Comparison of ENCODE assay signal across 10 mouse cellular contexts in the genomic region with DNA sequence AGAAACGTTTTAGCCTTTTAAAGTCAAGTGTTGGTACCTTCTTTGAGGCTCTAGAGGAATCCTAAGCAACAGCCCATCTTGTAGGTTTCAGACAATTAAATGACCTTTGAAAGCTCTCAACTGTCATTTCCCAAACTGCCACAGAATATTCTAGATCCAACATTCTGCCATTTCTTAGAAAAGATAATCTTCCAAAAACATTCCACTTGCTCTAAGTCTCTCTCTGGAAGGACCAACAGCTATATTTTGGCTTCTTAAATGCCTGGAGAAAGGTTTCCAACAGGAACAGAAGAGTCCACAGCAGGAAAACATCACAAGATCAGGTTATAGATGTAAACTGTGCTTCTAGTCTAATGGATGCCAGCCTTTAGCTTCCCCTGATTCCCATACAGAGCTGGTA. TPM values are rescaled to one million over a fixed set of nuclear protein-coding genes. Genes with fewer than 3 reads are reported as not detected.
DNase-seq lines count a peak whose midpoint lies in the region; ATAC-seq and TF ChIP-seq lines count a peak whose summit lies in the region.
"Had no signal": no experiment of that assay in that cellular context is flagged by ENCODE, and none has a peak within 500 bp of the region (broad histone marks: within the 10 kb centered on the region; RNA-seq: fewer than 3 reads in every experiment).

A gene (minus strand): TSS at position 101 of the 400 bp plus-strand sequence.
A gene (plus strand): TSS at position 162 of the 400 bp plus-strand sequence.

- no peak within 1 kb of the TSS for H3K9ac ChIP-seq in kidney, postnatal 0 days (ENCODE audit: low read depth, low read length)
- H3K9ac ChIP-seq in forebrain, embryonic 11.5 days (ENCODE audit: low read length): no peak within 1 kb of the TSS
- no peak within 1 kb of the TSS for H3K9ac ChIP-seq in intestine, embryonic 16.5 days (ENCODE audit: low read depth, low read length)
- no peak within 1 kb of the TSS for H3K9ac ChIP-seq in midbrain, postnatal 0 days (replicated peaks; ENCODE audit: low read length, poor library complexity, severe bottlenecking)

- no peaks in the 10 kb centered on the region; the same call in 1 of the 2 replicates for H3K4me1 ChIP-seq in kidney, postnatal 0 days (replicated peaks; ENCODE audit: insufficient read depth, low read length)
- no peaks in the 10 kb centered on the region for H3K4me1 ChIP-seq in forebrain, embryonic 11.5 days (replicated peaks; ENCODE audit: control insufficient read depth, insufficient read depth, low read length)
- no peaks in the 10 kb centered on the region for H3K4me1 ChIP-seq in intestine, embryonic 16.5 days (ENCODE audit: control insufficient read depth, insufficient read depth, low read length)
- no peaks in the 10 kb centered on the region for H3K4me1 ChIP-seq in midbrain, postnatal 0 days (ENCODE audit: insufficient read depth, low read length)

- ATAC-seq in kidney, postnatal 0 days (replicated peaks; ENCODE audit: low FRiP score, low read depth): no peak
- ATAC-seq in forebrain, embryonic 11.5 days (replicated peaks; ENCODE audit: low FRiP score): no peak
- ATAC-seq in intestine, embryonic 16.5 days: no peak
- ATAC-seq in midbrain, postnatal 0 days (ENCODE audit: low FRiP score): no peak
- ATAC-seq in granulocyte monocyte progenitor cell, adult 5-6 weeks (replicated peaks; ENCODE audit: poor library complexity, severe bottlenecking): no peak
- ATAC-seq: Patski had no signal

- peak within 1 kb of the TSS; percentile 69 for H3K4me2 ChIP-seq in kidney, postnatal 0 days (ENCODE audit: low read length)
- no peak within 1 kb of the TSS for H3K4me2 ChIP-seq in forebrain, embryonic 11.5 days (ENCODE audit: low read depth, low read length, severe bottlenecking)
- peak within 1 kb of the TSS; percentile 65; the same call in 1 of the 2 replicates for H3K4me2 ChIP-seq in intestine, embryonic 16.5 days (ENCODE audit: low read depth, low read length)
- H3K4me2 ChIP-seq in midbrain, postnatal 0 days (ENCODE audit: low read depth, low read length, poor library complexity, severe bottlenecking): peak within 1 kb of the TSS; percentile 61

- no peaks in the 10 kb centered on the region for H3K27me3 ChIP-seq in kidney, postnatal 0 days (ENCODE audit: insufficient read depth, low read length)
- H3K27me3 ChIP-seq in forebrain, embryonic 11.5 days (ENCODE audit: control insufficient read depth, insufficient read depth, low read length): no peaks in the 10 kb centered on the region
- no peaks in the 10 kb centered on the region for H3K27me3 ChIP-seq in intestine, embryonic 16.5 days (replicated peaks; ENCODE audit: control insufficient read depth, insufficient read depth, low read length)
- no peaks in the 10 kb centered on the region for H3K27me3 ChIP-seq in midbrain, postnatal 0 days (ENCODE audit: insufficient read depth, low read length)

- H3K4me3 ChIP-seq in kidney, postnatal 0 days (replicated peaks; ENCODE audit: low read depth, low read length): peak within 1 kb of the TSS; percentile 82
- peak within 1 kb of the TSS; percentile 70; the same call in 1 of the 2 replicates for H3K4me3 ChIP-seq in forebrain, embryonic 11.5 days (ENCODE audit: low read depth, low read length)
- peak within 1 kb of the TSS; percentile 81 for H3K4me3 ChIP-seq in intestine, embryonic 16.5 days (ENCODE audit: low read length)
- peak within 1 kb of the TSS; percentile 69 for H3K4me3 ChIP-seq in midbrain, postnatal 0 days (ENCODE audit: low read depth, low read length)

- H3K9me3 ChIP-seq in kidney, postnatal 0 days (replicated peaks; ENCODE audit: low read length): no peaks in the 10 kb centered on the region
- no peaks in the 10 kb centered on the region for H3K9me3 ChIP-seq in forebrain, embryonic 11.5 days (ENCODE audit: control insufficient read depth, low read length)
- no peaks in the 10 kb centered on the region for H3K9me3 ChIP-seq in intestine, embryonic 16.5 days (ENCODE audit: control insufficient read depth, low read length)
- no peaks in the 10 kb centered on the region for H3K9me3 ChIP-seq in midbrain, postnatal 0 days (ENCODE audit: low read length)

- no peak for TF ChIP-seq CTCF in kidney, postnatal 0 days (IDR thresholded peaks at IDR 0.05; ENCODE audit: low read depth)
- TF ChIP-seq CTCF in midbrain, postnatal 0 days (IDR thresholded peaks at IDR 0.05): no peak

- no peak within 1 kb of the TSS for H3K27ac ChIP-seq in kidney, postnatal 0 days
- H3K27ac ChIP-seq in forebrain, embryonic 11.5 days (ENCODE audit: low read depth, low read length): no peak within 1 kb of the TSS
- H3K27ac ChIP-seq in intestine, embryonic 16.5 days (ENCODE audit: low read length): no peak within 1 kb of the TSS
- no peak within 1 kb of the TSS for H3K27ac ChIP-seq in midbrain, postnatal 0 days (ENCODE audit: low read depth, low read length)

- DNase-seq in kidney, postnatal 0 days (ENCODE audit: low spot score): no peak
- DNase-seq in kidney, adult 18-20 months: no peak
- DNase-seq in forebrain, embryonic 11.5 days (ENCODE audit: low spot score): no peak
- no peak for DNase-seq in midbrain, postnatal 0 days (ENCODE audit: low spot score)
- no peak for DNase-seq in left cerebral cortex, adult 8-10 months (ENCODE audit: low spot score in 2 of 2)
- DNase-seq in adrenal gland, postnatal 36 days: no peak
- DNase-seq: cerebellum, adult 11 months had no signal

- 67% methylated on average over 1 of the region's 1 CpGs for WGBS in kidney, postnatal 0 days
- 88% methylated on average over 1 of the region's 1 CpGs for WGBS in forebrain, embryonic 11.5 days
- WGBS in intestine, embryonic 16.5 days: 73% methylated on average over 1 of the region's 1 CpGs
- 82% methylated on average over 1 of the region's 1 CpGs for WGBS in midbrain, postnatal 0 days

- no peaks in the 10 kb centered on the region for H3K36me3 ChIP-seq in kidney, postnatal 0 days (ENCODE audit: insufficient read depth, low read length)
- H3K36me3 ChIP-seq in forebrain, embryonic 11.5 days (ENCODE audit: control insufficient read depth, insufficient read depth, low read length): no peaks in the 10 kb centered on the region
- no peaks in the 10 kb centered on the region for H3K36me3 ChIP-seq in intestine, embryonic 16.5 days (ENCODE audit: control insufficient read depth, insufficient read depth, low read length)
- H3K36me3 ChIP-seq in midbrain, postnatal 0 days (ENCODE audit: insufficient read depth, low read length): 0 out of 2 replicates have a peak, but pooled peaks cover under 1% of the 10 kb centered on the region

RNA-seq across cellular contexts. Expression of the first gene that starts in this region (rescaled TPM):
- polyA plus RNA-seq in kidney, postnatal 0 days (2015; fragmentation: Nextera tagmentation; extraction: Ambion mirVana): 10.1 and 11.3 TPM in 2 replicates
- polyA plus RNA-seq in forebrain, embryonic 11.5 days (2014; fragmentation: Nextera tagmentation; extraction: Ambion mirVana): 9.7 and 12.9 TPM in 2 replicates
- 6.2 and 6.4 TPM in 2 replicates for polyA plus RNA-seq in intestine, embryonic 16.5 days (2015; fragmentation: Nextera tagmentation; extraction: Ambion mirVana)
- 20.9 and 27.7 TPM in 2 replicates for total RNA-seq in midbrain, postnatal 0 days (2014; rRNA removed)
- polyA plus RNA-seq in midbrain, postnatal 0 days (2015; fragmentation: Nextera tagmentation; extraction: Ambion mirVana): 15.4 and 18.3 TPM in 2 replicates
- total RNA-seq in left cerebral cortex, adult 8-10 months (2022): 10 to 100 TPM; 21.4 to 27.8 (median 23.9) TPM
- 8.7 and 9.5 TPM in 2 replicates for total RNA-seq in granulocyte monocyte progenitor cell, adult 5-6 weeks (2014; fragmentation: Nextera tagmentation)
- total RNA-seq in granulocyte monocyte progenitor cell, adult 5-6 weeks (2017): 9.4 and 16.4 TPM in 2 replicates
- 10 to 100 TPM in 1 of 2 experiments, 1 to 10 TPM in 1; 8.8 to 15.4 TPM for total RNA-seq in adrenal gland, postnatal 36 days (2021)

RNA-seq across cellular contexts. Expression of the second gene that starts in this region (rescaled TPM):
- not detected in 2 replicates for polyA plus RNA-seq in kidney, postnatal 0 days (2015; fragmentation: Nextera tagmentation; extraction: Ambion mirVana)
- not detected in 2 replicates for polyA plus RNA-seq in forebrain, embryonic 11.5 days (2014; fragmentation: Nextera tagmentation; extraction: Ambion mirVana)
- polyA plus RNA-seq in intestine, embryonic 16.5 days (2015; fragmentation: Nextera tagmentation; extraction: Ambion mirVana): not detected in 2 replicates
- not detected in 2 replicates for total RNA-seq in midbrain, postnatal 0 days (2014; rRNA removed)
- 0.25 and 0.27 TPM in 2 replicates for polyA plus RNA-seq in midbrain, postnatal 0 days (2015; fragmentation: Nextera tagmentation; extraction: Ambion mirVana)
- not detected for total RNA-seq in left cerebral cortex, adult 8-10 months (2022)
- not detected in 2 replicates for total RNA-seq in granulocyte monocyte progenitor cell, adult 5-6 weeks (2014; fragmentation: Nextera tagmentation)
- not detected in 2 replicates for total RNA-seq in granulocyte monocyte progenitor cell, adult 5-6 weeks (2017)
- not detected for total RNA-seq in adrenal gland, postnatal 36 days (2021)
- polyA plus RNA-seq: Patski had no signal
